37 mouse cellular contexts compared by ENCODE assay signal in genomic region chr3:88352907-88353306, GRCm38 (mm10). TPM values are rescaled to one million over a fixed set of nuclear protein-coding genes. Genes with fewer than 3 reads are reported as not detected.
DNase-seq lines count a peak whose midpoint lies in the region; TF ChIP-seq lines count a peak whose summit lies in the region.
"Had no signal": no experiment of that assay in that cellular context is flagged by ENCODE, and none has a peak within 500 bp of the region (broad histone marks: within the 10 kb centered on the region; RNA-seq: fewer than 3 reads in every experiment).

No protein-coding gene starts in this region.

- DNase-seq in cerebellum, adult 18-20 months: peak; percentile 68
- no peak for DNase-seq in cerebellum, postnatal 10 days
- DNase-seq in brain, adult 2 months (ENCODE audit: low read depth, low spot score): peak; percentile 74
- peak; percentile 75 to 82 for DNase-seq in cerebellum, adult 2 months
- DNase-seq in cerebellum, postnatal 25 days: peak; percentile 81 to 82
- DNase-seq in Muller cell, postnatal 12 days (ENCODE audit: inconsistent ontology term): no peak
- no peak for DNase-seq in embryo, embryonic 10.5 days (ENCODE audit: low spot score)
- DNase-seq: adrenal gland, adult 2 months; gastrocnemius, postnatal 25 days; heart, adult 11 months; heart, postnatal 36 days; kidney, postnatal 36 days; lung, postnatal 4 days; right cerebral cortex, postnatal 25 days; thymus, adult 18-20 months; thymus, postnatal 4 days had no signal

- H3K4me1 ChIP-seq in cerebellum, adult 2 months (ENCODE audit: control insufficient read depth, insufficient read depth, low read length): peaks cover 25% of the 10 kb centered on the region
- H3K4me1 ChIP-seq: forebrain, embryonic 13.5 days; hindbrain, embryonic 12.5 days; intestine, embryonic 15.5 days; limb, embryonic 13.5 days; lung, embryonic 15.5 days; midbrain, embryonic 12.5 days; neural tube, embryonic 15.5 days; stomach, embryonic 15.5 days had no signal

- TF ChIP-seq POLR2A in cerebellum, adult 2 months (IDR thresholded peaks at IDR 0.05; ENCODE audit: borderline replicate concordance, insufficient read depth, low read length): no peak

- no peak overlapping the region for H3K4me3 ChIP-seq in cerebellum, adult 2 months (replicated peaks; ENCODE audit: insufficient read depth, low read depth, low read length)
- H3K4me3 ChIP-seq: forebrain, embryonic 13.5 days; hindbrain, embryonic 12.5 days; intestine, embryonic 15.5 days; layer of hippocampus, adult 2 months; left cerebral cortex, adult 2 months; limb, embryonic 13.5 days; lung, embryonic 15.5 days; megakaryocyte, embryonic 14.5 days; midbrain, embryonic 12.5 days; neural tube, embryonic 15.5 days; stomach, embryonic 15.5 days had no signal

- no peaks in the 10 kb centered on the region for H3K27me3 ChIP-seq in cerebellum, adult 2 months (ENCODE audit: control insufficient read depth, insufficient read depth, low read length)
- H3K27me3 ChIP-seq: forebrain, embryonic 13.5 days; hindbrain, embryonic 12.5 days; intestine, embryonic 15.5 days; limb, embryonic 13.5 days; lung, embryonic 15.5 days; megakaryocyte, embryonic 14.5 days; midbrain, embryonic 12.5 days; neural tube, embryonic 15.5 days; stomach, embryonic 15.5 days had no signal

- no peak for TF ChIP-seq CTCF in cerebellum, adult 2 months (IDR thresholded peaks at IDR 0.05; ENCODE audit: borderline replicate concordance, insufficient read depth, low read depth, low read length)

- WGBS in cerebellum, adult 2 months: 23% methylated on average over 9 of the region's 9 CpGs

- peak overlapping the region; percentile 26; the same call in 1 of the 2 replicates for H3K27ac ChIP-seq in cerebellum, adult 2 months (ENCODE audit: insufficient read depth, low read length)
- H3K27ac ChIP-seq: forebrain, embryonic 13.5 days; hindbrain, embryonic 12.5 days; hindbrain, postnatal 0 days; intestine, embryonic 15.5 days; layer of hippocampus, adult 2 months; left cerebral cortex, adult 2 months; limb, embryonic 13.5 days; lung, embryonic 15.5 days; midbrain, embryonic 12.5 days; neural tube, embryonic 15.5 days had no signal

RNA-seq across cellular contexts. Expression of gene Paqr6, which starts 11.5 kb away (rescaled TPM):
- 74.2 and 81.5 TPM in 2 replicates for polyA plus RNA-seq in cerebellum, adult 2 months (2012; rRNA removed)
- polyA plus RNA-seq: activated CD4-positive, CD25-positive, alpha-beta regulatory T cell, adult 4 months; CD4-positive, CD25-positive, alpha-beta regulatory T cell, adult 4 months had no signal

RNA-seq across cellular contexts. Expression of gene Smg5, which starts 16.8 kb away (rescaled TPM):
- 103 and 115 TPM in 2 replicates for polyA plus RNA-seq in cerebellum, adult 2 months (2012; rRNA removed)

RNA-seq across cellular contexts. Expression of gene Tmem79, which starts 17.0 kb away (rescaled TPM):
- 0.81 and 1.3 TPM in 2 replicates for polyA plus RNA-seq in cerebellum, adult 2 months (2012; rRNA removed)

RNA-seq across cellular contexts. Expression of gene Bglap3, which starts 19.6 kb away (rescaled TPM):
- polyA plus RNA-seq in cerebellum, adult 2 months (2012; rRNA removed): 0.41 and 0.65 TPM in 2 replicates
- polyA plus RNA-seq: activated CD4-positive, CD25-positive, alpha-beta regulatory T cell, adult 4 months; adrenal gland, adult 2 months; CD4-positive, CD25-positive, alpha-beta regulatory T cell, adult 4 months; forebrain, embryonic 13.5 days; heart, embryonic 11.5 days; hindbrain, embryonic 12.5 days; limb, embryonic 13.5 days; lung, embryonic 15.5 days; midbrain, embryonic 12.5 days had no signal

RNA-seq across cellular contexts. Expression of gene Bglap2, which starts 25.6 kb away (rescaled TPM):
- 2.1 TPM in 1 of 2 replicates, not detected in the other for polyA plus RNA-seq in cerebellum, adult 2 months (2012; rRNA removed)
- polyA plus RNA-seq: activated CD4-positive, CD25-positive, alpha-beta regulatory T cell, adult 4 months; CD4-positive, CD25-positive, alpha-beta regulatory T cell, adult 4 months; embryonic facial prominence, embryonic 11.5 days; forebrain, embryonic 13.5 days; heart, embryonic 11.5 days; heart, embryonic 16.5 days; hindbrain, embryonic 12.5 days; hindbrain, postnatal 0 days; intestine, embryonic 15.5 days; kidney, adult 2 months; kidney, embryonic 16.5 days; limb, embryonic 13.5 days; liver, embryonic 11.5 days; liver, embryonic 16.5 days; lung, embryonic 15.5 days; midbrain, embryonic 12.5 days; neural tube, embryonic 15.5 days had no signal

Comparison
In these comparisons a context has a peak if more than half of its experiments do, and no peak if none do; other contexts are left out.
1. DNase-seq: peak in cerebellum, adult 18-20 months (2 of 2), brain, adult 2 months (single experiment), cerebellum, adult 2 months (2 of 2) and cerebellum, postnatal 25 days (2 of 2); none in cerebellum, postnatal 10 days (0 of 2), Muller cell, postnatal 12 days (single experiment) and embryo, embryonic 10.5 days (single experiment).